Mouse (Mus musculus) urinary bladder, postnatal 4 days (tissue): ENCODE measurements around the gene Xylt2.
A peak's percentile ranks its signal among the peaks of the same experiment; 100 is the strongest.
"Not testable (repeated sequence)": the region's sequence is repeated elsewhere in the genome, so short reads cannot be mapped to it uniquely, and the experiment has no call there.

ENCODE experiments used
- DNase-seq, 2 experiments: peaks; one replicate each; pipeline ENCODE4 v3.0.0; 2021 to 2022; ENCODE audit warnings: low spot score in 2 of 2

Xylt2 gene

GRCm38 (mm10) chr11:94677607-94678145, 361 bp upstream of the Xylt2 start:
- DNase-seq, result no peak

GRCm38 (mm10) chr11:94676308-94676707, 1.0 kb downstream of the Xylt2 start:
- no peak for DNase-seq

- DNase-seq, result no peak
These were observed 1.9 kb downstream of the Xylt2 start for GRCm38 (mm10) chr11:94675446-94675845.

DNA sequence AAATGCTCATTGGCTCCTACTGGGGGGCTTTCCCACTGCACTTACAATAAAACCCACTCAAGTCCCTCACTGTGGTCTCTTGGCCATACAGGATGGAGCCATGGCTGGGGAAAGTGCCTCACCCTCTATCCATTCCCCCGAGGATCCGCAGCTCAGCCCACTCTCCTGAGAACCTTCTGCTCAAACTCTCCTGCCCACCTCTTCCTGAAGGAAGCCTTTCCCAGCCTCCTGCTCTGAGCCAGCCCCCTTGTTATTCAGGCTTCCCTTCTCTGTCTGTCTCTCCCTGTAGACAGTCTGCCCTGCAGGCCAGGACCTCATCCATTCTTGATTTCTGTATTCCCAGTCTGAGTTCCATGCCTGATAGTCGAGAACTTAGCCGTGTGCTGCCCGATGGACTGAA, 2.3 kb downstream of the Xylt2 start:
- no peak for DNase-seq

DNA sequence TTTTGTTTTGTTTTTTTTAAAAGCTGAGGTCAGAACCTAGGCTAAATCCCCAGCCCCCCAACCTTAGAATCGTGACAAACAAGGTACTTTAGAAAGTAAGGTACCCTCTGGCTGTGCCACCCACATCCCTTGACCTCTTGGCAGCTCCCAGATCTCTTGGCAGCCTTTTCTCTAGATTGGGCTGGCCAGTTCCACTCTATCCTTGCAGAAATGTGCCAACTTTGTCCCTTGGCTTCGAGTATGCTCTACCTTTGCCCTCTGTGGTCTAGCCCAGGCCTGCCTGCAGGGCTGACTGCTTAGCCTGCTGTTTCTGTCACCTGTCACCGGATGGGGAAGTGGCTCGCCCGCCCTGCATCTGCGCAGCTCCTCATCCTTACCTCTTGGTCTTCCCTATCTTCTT, 12.0 kb downstream of the Xylt2 start:
- no peak for DNase-seq

- DNase-seq, result no peak
These were observed 16.0 kb downstream of the Xylt2 start for GRCm38 (mm10) chr11:94661344-94661743.

GRCm38 (mm10) chr11:94653663-94654436, 23.5 kb downstream of the Xylt2 start, which contains the start of the genes Mrpl27 and Eme1:
Mrpl27 (plus strand) TSS chr11:94653767.
Eme1 (minus strand) TSS chr11:94653964.
- peak; percentile 74 to 85 for DNase-seq

GRCm38 (mm10) chr11:94652973-94653372, 24.3 kb downstream of the Xylt2 start:
- no peak for DNase-seq

DNA sequence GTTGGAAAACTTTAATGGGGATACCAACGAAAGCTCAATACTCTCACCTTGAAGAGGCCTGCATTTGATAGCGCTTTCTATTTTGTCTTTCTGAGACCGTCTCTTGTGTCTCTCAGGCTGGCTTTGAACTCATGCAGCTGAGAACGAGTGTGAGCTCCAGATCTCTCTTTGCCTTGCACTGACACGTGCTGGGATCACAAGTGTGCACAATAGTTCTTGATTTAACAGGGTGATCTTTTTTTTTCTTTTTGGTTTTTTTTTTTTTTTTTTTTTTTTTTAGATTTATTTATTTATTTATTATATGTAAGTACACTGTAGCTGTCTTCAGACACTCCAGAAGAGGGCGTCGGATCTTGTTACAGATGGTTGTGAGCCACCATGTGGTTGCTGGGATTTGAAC, 26.1 kb downstream of the Xylt2 start:
- not testable (repeated sequence) for DNase-seq

DNA sequence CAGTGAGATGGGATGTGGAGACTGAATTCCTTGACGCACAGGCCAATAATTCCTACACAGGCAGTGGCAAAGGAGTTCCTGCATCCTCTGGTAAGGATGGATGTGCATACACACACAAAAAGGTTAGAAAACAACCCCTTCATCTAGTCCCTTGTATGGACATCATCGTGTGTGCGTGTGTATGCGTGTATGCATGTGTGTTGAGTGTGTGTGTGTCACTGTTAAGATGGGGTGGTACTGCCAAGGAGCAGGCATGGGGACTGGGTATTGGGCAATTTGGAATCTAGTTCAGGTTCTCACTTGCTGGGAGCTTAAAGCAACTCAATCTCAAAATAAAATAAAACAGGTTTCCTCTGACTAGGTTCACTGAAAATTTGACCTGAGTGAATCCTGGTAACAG, 30.9 kb downstream of the Xylt2 start:
- no peak for DNase-seq

DNA sequence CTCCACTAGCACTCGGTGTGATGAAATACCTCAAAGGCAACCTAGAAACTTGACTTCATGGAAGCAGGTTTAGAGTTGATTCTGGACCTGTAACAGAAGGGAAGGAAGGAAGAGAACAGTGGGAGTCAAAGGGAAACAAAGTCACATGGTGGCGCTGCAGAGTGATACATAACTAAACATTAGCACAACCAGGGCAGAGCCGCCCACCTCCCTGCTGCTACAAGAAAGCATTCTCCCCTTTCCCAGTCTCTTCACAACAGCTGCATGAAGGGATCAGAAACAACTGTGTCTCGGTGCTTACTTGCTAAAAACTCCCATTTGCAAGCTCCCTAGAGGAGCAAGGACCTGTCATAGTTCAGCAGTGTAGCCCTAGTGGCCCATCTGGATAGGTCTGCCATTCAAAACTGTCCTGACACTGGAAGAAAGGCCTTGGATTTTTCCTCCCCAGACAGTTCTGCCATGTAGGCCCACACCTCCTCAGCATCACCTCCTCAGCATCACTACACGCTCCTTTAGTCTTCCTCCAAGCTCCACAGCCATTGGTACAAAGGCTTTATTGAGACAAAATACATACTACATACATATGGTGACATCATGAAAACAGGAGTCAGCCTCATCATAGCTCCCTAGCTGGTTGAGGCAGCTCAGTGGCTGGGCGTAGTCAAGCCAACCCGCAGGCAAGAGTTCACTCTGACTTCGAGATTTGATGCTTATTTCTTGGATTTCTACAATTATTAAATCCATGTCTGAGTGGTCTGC, 32.7 kb downstream of the Xylt2 start:
- DNase-seq, result no peak

- DNase-seq, result no peak
These were observed 42.9 kb downstream of the Xylt2 start for GRCm38 (mm10) chr11:94634431-94634830.

- DNase-seq, result no peak
These were observed 44.3 kb downstream of the Xylt2 start for GRCm38 (mm10) chr11:94632988-94633387.

- no peak for DNase-seq
These were observed 45.3 kb downstream of the Xylt2 start for GRCm38 (mm10) chr11:94631969-94632368.

DNA sequence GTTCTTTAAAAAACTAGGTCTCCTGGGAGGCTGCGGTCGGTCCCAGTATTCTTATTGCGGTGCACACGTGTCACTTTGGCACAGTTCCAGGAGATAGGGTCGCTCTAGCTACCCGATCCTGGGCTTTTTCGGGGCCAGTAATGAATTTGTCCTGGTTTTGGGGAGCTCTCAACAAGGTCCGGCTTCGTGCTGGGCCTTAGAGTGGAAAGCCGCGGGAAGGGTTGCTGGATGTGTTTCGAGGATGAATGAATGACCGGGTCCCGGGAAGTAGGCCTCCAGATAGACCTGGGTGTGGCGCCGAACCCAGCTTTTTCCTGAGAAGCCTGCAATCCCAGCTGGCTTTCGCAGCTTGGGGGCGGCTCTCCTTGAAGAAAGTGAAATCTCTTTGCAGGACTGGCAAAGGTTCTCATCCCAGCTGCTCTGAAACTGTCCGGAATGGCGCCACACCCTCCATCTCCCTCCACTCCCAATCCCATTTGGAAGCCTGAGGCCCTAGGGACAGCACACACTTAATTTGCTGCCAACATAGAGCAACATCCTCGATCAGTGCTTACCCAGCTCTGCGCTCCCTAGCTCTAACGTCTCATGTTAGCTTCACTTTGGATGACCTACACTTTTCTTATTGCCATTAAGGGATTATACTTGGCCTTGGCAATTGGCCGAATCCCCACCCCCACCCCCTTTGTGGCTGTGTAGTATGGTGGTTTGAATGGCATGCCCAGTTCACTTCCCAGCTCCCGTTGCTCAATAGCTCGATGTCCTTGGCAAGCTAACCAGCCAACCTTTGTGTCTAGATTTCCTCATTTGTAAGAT, 46.9 kb downstream of the Xylt2 start:
- peak; percentile 52 to 62 for DNase-seq

- no peak for DNase-seq
These were observed 47.5 kb downstream of the Xylt2 start for GRCm38 (mm10) chr11:94629884-94630198.

- DNase-seq, result peak; percentile 94 to 97
These were observed 48.0 kb downstream of the Xylt2 start, which contains the start of gene Lrrc59 for GRCm38 (mm10) chr11:94629199-94629883. Lrrc59 (plus strand) TSS chr11:94629767.

DNA sequence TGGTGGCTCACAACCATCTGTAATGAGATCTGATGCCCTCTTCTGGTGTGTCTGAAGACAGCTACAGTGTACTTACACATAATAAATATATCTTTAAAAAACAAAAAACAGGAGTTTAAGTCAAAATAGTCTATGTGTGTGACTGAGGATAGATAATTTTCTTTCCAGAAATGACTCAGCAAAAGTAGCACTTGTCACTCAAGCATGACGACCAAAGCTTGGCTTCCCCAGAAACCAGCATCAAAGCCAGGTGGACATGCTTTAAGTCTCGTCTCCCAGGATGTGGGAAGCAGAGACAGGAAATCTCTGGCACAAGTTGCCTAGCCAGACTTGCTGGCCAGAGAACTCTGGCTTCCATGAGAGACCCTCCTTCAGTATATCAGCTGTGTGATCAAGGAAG, 55.2 kb downstream of the Xylt2 start:
- no peak for DNase-seq

- DNase-seq, result no peak
These were observed 55.9 kb downstream of the Xylt2 start for GRCm38 (mm10) chr11:94621458-94621852.

- DNase-seq, result no peak
These were observed 56.4 kb downstream of the Xylt2 start for GRCm38 (mm10) chr11:94620766-94621457.

DNA sequence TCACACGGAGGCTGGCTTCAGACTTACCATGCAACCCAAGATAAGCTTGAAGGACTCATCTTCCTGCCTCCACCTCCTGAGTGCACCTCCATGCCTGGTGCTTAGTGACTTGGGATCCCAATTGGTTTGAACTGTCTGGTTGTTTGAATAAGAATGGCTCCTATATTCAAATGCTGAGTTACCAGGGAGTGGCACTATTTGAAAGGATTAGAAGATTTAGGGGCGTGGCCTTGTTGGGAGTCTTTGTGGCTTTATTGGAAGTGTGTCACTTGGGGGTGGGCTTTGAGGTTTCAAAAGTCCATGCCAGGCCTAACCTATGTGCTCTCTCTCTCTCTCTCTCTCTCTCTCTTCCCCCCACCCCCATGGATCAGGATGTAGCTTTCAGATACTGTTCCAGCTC, 59.7 kb downstream of the Xylt2 start:
- no peak for DNase-seq
